Mouse (Mus musculus): Measurements from ENCODE around the gene Fam47e. TPM values are rescaled to one million over a fixed set of nuclear protein-coding genes. Genes with fewer than 3 reads are reported as not detected.

Gene Fam47e
- polyA plus RNA-seq, 1 experiment from 2014 or later = 2.1 TPM

DNA sequence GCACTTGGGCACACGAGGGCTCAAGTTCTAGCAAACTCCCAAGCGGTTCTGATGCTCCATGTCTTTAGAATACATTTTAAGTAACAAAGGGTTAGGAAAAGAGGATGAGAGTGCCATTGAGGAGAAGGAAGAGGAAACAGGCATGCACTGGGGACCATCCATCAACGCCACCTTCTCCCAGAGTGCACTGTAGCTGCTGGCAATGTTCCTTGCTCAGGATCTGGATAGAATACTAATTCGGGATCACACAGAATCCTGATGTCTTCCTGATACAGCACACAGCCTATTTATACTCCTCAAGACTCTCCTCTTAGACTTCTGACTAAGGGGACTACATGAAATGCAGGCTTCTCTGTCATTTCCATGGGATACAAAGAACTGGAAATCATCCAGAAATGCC, 15.2 kb upstream of the Fam47e start:
- Histone ChIP-seq H3K27ac (ENCODE audit: low read length) (no peak overlapping the region), H3K4me1 (ENCODE audit: control insufficient read depth, insufficient read depth, low read length) (no peaks in the 10 kb centered on the region), H3K4me3 (ENCODE audit: low read depth, low read length) (no peak overlapping the region), H3K36me3 (ENCODE audit: control insufficient read depth, insufficient read depth, low read length) (no peaks in the 10 kb centered on the region), H3K27me3 (ENCODE audit: control insufficient read depth, insufficient read depth, low read depth, low read length) (no peaks in the 10 kb centered on the region), H3K9me3 (replicated peaks; ENCODE audit: control insufficient read depth, low read length, poor library complexity, severe bottlenecking) (no peaks in the 10 kb centered on the region), H3K9ac (ENCODE audit: low read depth, low read length) (no peak overlapping the region), H3K4me2 (ENCODE audit: low read length) (no peak overlapping the region)
- 80% methylated on average over 4 of the region's 4 CpGs for WGBS
- ATAC-seq = no peak

- ATAC-seq = no peak
- Histone ChIP-seq H3K36me3 (ENCODE audit: control insufficient read depth, insufficient read depth, low read length) (no peaks in the 10 kb centered on the region), H3K27me3 (ENCODE audit: control insufficient read depth, insufficient read depth, low read depth, low read length) (no peaks in the 10 kb centered on the region), H3K4me3 (ENCODE audit: low read depth, low read length) (no peak overlapping the region), H3K9me3 (replicated peaks; ENCODE audit: control insufficient read depth, low read length, poor library complexity, severe bottlenecking) (no peaks in the 10 kb centered on the region), H3K9ac (ENCODE audit: low read depth, low read length) (no peak overlapping the region), H3K4me2 (ENCODE audit: low read length) (no peak overlapping the region), H3K4me1 (ENCODE audit: control insufficient read depth, insufficient read depth, low read length) (no peaks in the 10 kb centered on the region), H3K27ac (ENCODE audit: low read length) (no peak overlapping the region)
- WGBS = 98% methylated on average over 2 of the region's 2 CpGs
Measured at GRCm38 (mm10) chr5:92552611-92553010, 2.3 kb upstream of the Fam47e start.

GRCm38 (mm10) chr5:92553939-92554338, 930 bp upstream of the Fam47e start:
- no peaks in the 10 kb centered on the region for H3K4me1 ChIP-seq (ENCODE audit: control insufficient read depth, insufficient read depth, low read length)
- no peaks in the 10 kb centered on the region for H3K27me3 ChIP-seq (ENCODE audit: control insufficient read depth, insufficient read depth, low read depth, low read length)
- no peak for ATAC-seq
- no peak overlapping the region for H3K4me2 ChIP-seq (ENCODE audit: low read length)
- no peak overlapping the region for H3K27ac ChIP-seq (ENCODE audit: low read length)
- 70% methylated on average over 3 of the region's 3 CpGs for WGBS
- no peak overlapping the region for H3K9ac ChIP-seq (ENCODE audit: low read depth, low read length)
- no peaks in the 10 kb centered on the region for H3K36me3 ChIP-seq (ENCODE audit: control insufficient read depth, insufficient read depth, low read length)
- H3K9me3 ChIP-seq (replicated peaks; ENCODE audit: control insufficient read depth, low read length, poor library complexity, severe bottlenecking) = no peaks in the 10 kb centered on the region
- H3K4me3 ChIP-seq (ENCODE audit: low read depth, low read length) = no peak overlapping the region

DNA sequence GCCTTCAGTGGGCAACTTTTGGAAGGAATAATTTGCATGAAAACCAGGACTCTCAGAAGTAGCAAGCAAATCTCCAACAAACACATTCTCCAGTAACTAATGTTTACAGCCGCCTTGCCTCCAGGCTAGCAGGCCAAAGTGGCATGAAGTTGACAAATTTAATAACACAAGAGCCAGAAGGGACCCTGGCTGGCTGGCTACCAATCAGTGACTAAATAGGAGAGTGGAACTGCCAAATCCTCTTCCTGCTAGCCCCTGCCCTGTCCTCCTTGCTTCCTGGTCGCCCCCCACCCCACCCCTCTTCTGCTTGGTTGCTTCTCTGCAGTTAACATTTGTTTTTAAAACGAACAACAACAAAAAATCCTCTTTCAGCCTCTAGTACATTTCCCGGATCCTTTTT, 426 bp upstream of the Fam47e start:
- H3K36me3 ChIP-seq (ENCODE audit: control insufficient read depth, insufficient read depth, low read length) = no peaks in the 10 kb centered on the region
- WGBS = 70% methylated on average over 4 of the region's 4 CpGs
- no peak overlapping the region for H3K27ac ChIP-seq (ENCODE audit: low read length)
- H3K4me3 ChIP-seq (ENCODE audit: low read depth, low read length) = no peak overlapping the region
- no peaks in the 10 kb centered on the region for H3K4me1 ChIP-seq (ENCODE audit: control insufficient read depth, insufficient read depth, low read length)
- H3K9me3 ChIP-seq (replicated peaks; ENCODE audit: control insufficient read depth, low read length, poor library complexity, severe bottlenecking) = no peaks in the 10 kb centered on the region
- no peak overlapping the region for H3K4me2 ChIP-seq (ENCODE audit: low read length)
- no peak for ATAC-seq
- H3K27me3 ChIP-seq (ENCODE audit: control insufficient read depth, insufficient read depth, low read depth, low read length) = no peaks in the 10 kb centered on the region
- H3K9ac ChIP-seq (ENCODE audit: low read depth, low read length) = no peak overlapping the region

- WGBS = 96% methylated on average over 1 of the region's 1 CpGs
- Histone ChIP-seq H3K9me3 (replicated peaks; ENCODE audit: control insufficient read depth, low read length, poor library complexity, severe bottlenecking) (no peaks in the 10 kb centered on the region), H3K36me3 (ENCODE audit: control insufficient read depth, insufficient read depth, low read length) (no peaks in the 10 kb centered on the region), H3K4me2 (ENCODE audit: low read length) (no peak overlapping the region), H3K9ac (ENCODE audit: low read depth, low read length) (no peak overlapping the region), H3K4me3 (ENCODE audit: low read depth, low read length) (no peak overlapping the region), H3K27me3 (ENCODE audit: control insufficient read depth, insufficient read depth, low read depth, low read length) (no peaks in the 10 kb centered on the region), H3K4me1 (ENCODE audit: control insufficient read depth, insufficient read depth, low read length) (no peaks in the 10 kb centered on the region), H3K27ac (ENCODE audit: low read length) (no peak overlapping the region)
- no peak for ATAC-seq
Measured at GRCm38 (mm10) chr5:92555905-92556304, 1.0 kb downstream of the Fam47e start.

GRCm38 (mm10) chr5:92557508-92557907, 2.6 kb downstream of the Fam47e start:
- H3K27me3 ChIP-seq (ENCODE audit: control insufficient read depth, insufficient read depth, low read depth, low read length) = no peaks in the 10 kb centered on the region
- WGBS = 90% methylated on average over 1 of the region's 1 CpGs
- no peak for ATAC-seq
- H3K4me3 ChIP-seq (ENCODE audit: low read depth, low read length) = no peak overlapping the region
- H3K4me1 ChIP-seq (ENCODE audit: control insufficient read depth, insufficient read depth, low read length) = no peaks in the 10 kb centered on the region
- H3K27ac ChIP-seq (ENCODE audit: low read length) = no peak overlapping the region
- H3K9me3 ChIP-seq (replicated peaks; ENCODE audit: control insufficient read depth, low read length, poor library complexity, severe bottlenecking) = no peaks in the 10 kb centered on the region
- H3K4me2 ChIP-seq (ENCODE audit: low read length) = no peak overlapping the region
- no peaks in the 10 kb centered on the region for H3K36me3 ChIP-seq (ENCODE audit: control insufficient read depth, insufficient read depth, low read length)
- H3K9ac ChIP-seq (ENCODE audit: low read depth, low read length) = no peak overlapping the region

DNA sequence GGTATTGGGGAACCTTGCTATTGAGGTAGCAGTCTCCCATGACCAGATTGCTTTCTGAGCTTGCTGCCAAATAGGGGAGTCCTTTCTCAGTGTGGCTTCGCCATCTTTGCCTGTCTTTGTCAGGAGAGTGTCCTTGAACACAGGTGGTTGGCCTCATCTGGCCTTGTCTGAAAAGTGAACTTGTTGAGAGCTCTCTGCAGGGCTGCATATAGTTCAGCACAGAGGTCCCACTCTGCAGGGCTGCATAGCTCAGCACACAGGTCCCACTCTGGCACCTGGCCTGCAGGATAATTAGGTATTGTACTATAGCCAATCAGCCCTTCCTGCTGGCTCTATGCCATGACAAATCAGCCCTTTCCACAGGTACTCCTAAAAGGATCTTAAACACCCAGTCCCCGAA, 5.3 kb downstream of the Fam47e start:
- no peaks in the 10 kb centered on the region for H3K9me3 ChIP-seq (replicated peaks; ENCODE audit: control insufficient read depth, low read length, poor library complexity, severe bottlenecking)
- H3K4me2 ChIP-seq (ENCODE audit: low read length) = no peak overlapping the region
- 85% methylated on average over 2 of the region's 2 CpGs for WGBS
- H3K27me3 ChIP-seq (ENCODE audit: control insufficient read depth, insufficient read depth, low read depth, low read length) = no peaks in the 10 kb centered on the region
- no peaks in the 10 kb centered on the region for H3K4me1 ChIP-seq (ENCODE audit: control insufficient read depth, insufficient read depth, low read length)
- H3K36me3 ChIP-seq (ENCODE audit: control insufficient read depth, insufficient read depth, low read length) = no peaks in the 10 kb centered on the region
- H3K27ac ChIP-seq (ENCODE audit: low read length) = no peak overlapping the region
- no peak overlapping the region for H3K9ac ChIP-seq (ENCODE audit: low read depth, low read length)
- ATAC-seq = no peak
- no peak overlapping the region for H3K4me3 ChIP-seq (ENCODE audit: low read depth, low read length)

DNA sequence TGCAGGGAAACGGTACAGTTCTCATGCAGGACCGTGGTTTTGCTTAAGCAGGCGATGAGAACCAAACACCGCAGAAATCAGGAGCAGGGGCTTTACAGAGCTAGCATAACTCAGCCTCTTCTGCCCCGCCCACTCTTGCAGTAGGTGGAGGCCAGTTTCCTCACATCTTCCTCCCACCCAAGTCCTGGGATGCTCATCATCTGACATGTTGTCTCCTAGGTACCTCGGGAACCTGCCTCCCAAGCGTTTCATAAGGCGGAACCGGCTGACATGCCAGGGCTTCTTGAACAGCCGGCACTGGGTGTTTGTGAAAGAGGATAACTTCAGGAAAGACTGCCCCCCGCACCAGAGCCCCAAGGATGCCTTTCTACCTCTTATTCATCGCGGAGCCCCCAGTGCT, 7.1 kb downstream of the Fam47e start:
- no peak overlapping the region for H3K9ac ChIP-seq (ENCODE audit: low read depth, low read length)
- no peaks in the 10 kb centered on the region for H3K4me1 ChIP-seq (ENCODE audit: control insufficient read depth, insufficient read depth, low read length)
- WGBS = 81% methylated on average over 13 of the region's 13 CpGs
- no peak overlapping the region for H3K4me2 ChIP-seq (ENCODE audit: low read length)
- H3K36me3 ChIP-seq (ENCODE audit: control insufficient read depth, insufficient read depth, low read length) = no peaks in the 10 kb centered on the region
- no peak overlapping the region for H3K4me3 ChIP-seq (ENCODE audit: low read depth, low read length)
- no peaks in the 10 kb centered on the region for H3K9me3 ChIP-seq (replicated peaks; ENCODE audit: control insufficient read depth, low read length, poor library complexity, severe bottlenecking)
- ATAC-seq = no peak
- H3K27me3 ChIP-seq (ENCODE audit: control insufficient read depth, insufficient read depth, low read depth, low read length) = no peaks in the 10 kb centered on the region
- H3K27ac ChIP-seq (ENCODE audit: low read length) = no peak overlapping the region

- no peak overlapping the region for H3K9ac ChIP-seq (ENCODE audit: low read depth, low read length)
- H3K27me3 ChIP-seq (ENCODE audit: control insufficient read depth, insufficient read depth, low read depth, low read length) = no peaks in the 10 kb centered on the region
- no peaks in the 10 kb centered on the region for H3K9me3 ChIP-seq (replicated peaks; ENCODE audit: control insufficient read depth, low read length, poor library complexity, severe bottlenecking)
- WGBS = 87% methylated on average over 4 of the region's 4 CpGs
- H3K4me2 ChIP-seq (ENCODE audit: low read length) = no peak overlapping the region
- H3K27ac ChIP-seq (ENCODE audit: low read length) = no peak overlapping the region
- no peaks in the 10 kb centered on the region for H3K4me1 ChIP-seq (ENCODE audit: control insufficient read depth, insufficient read depth, low read length)
- no peak overlapping the region for H3K4me3 ChIP-seq (ENCODE audit: low read depth, low read length)
- no peak for ATAC-seq
- no peaks in the 10 kb centered on the region for H3K36me3 ChIP-seq (ENCODE audit: control insufficient read depth, insufficient read depth, low read length)
Measured at GRCm38 (mm10) chr5:92571232-92571631, 16.4 kb downstream of the Fam47e start.

GRCm38 (mm10) chr5:92579559-92579958, 24.7 kb downstream of the Fam47e start:
- Histone ChIP-seq H3K27ac (ENCODE audit: low read length) (no peak overlapping the region), H3K9me3 (replicated peaks; ENCODE audit: control insufficient read depth, low read length, poor library complexity, severe bottlenecking) (no peaks in the 10 kb centered on the region), H3K9ac (ENCODE audit: low read depth, low read length) (no peak overlapping the region), H3K27me3 (ENCODE audit: control insufficient read depth, insufficient read depth, low read depth, low read length) (no peaks in the 10 kb centered on the region), H3K4me2 (ENCODE audit: low read length) (no peak overlapping the region), H3K36me3 (ENCODE audit: control insufficient read depth, insufficient read depth, low read length) (no peaks in the 10 kb centered on the region), H3K4me1 (ENCODE audit: control insufficient read depth, insufficient read depth, low read length) (no peaks in the 10 kb centered on the region), H3K4me3 (ENCODE audit: low read depth, low read length) (no peak overlapping the region)
- WGBS = 92% methylated on average over 14 of the region's 14 CpGs
- no peak for ATAC-seq
